Mouse (Mus musculus) forebrain, embryonic 10.5 days (tissue): ENCODE measurements around the gene Mtmr3. TPM values are rescaled to one million over a fixed set of nuclear protein-coding genes. Genes with fewer than 3 reads are reported as not detected.

ENCODE experiments used
- DNase-seq: peaks from one replicate; pipeline ENCODE4 v3.0.0-alpha.2; 2017; ENCODE audit warnings: low spot score; ENCODE audit errors: extremely low spot score
- H3K27ac ChIP-seq: fragments of 300-500 bp; sonication (generic); 2 replicates; pipeline ENCODE4 v1.5.1; 2016; ENCODE audit warnings: mild to moderate bottlenecking
- H3K27me3 ChIP-seq: fragments of 300-500 bp; sonication (generic); 2 replicates; pipeline ENCODE4 v1.6.1; 2016; ENCODE audit warnings: mild to moderate bottlenecking; ENCODE audit not compliant: poor library complexity, severe bottlenecking
- H3K36me3 ChIP-seq: fragments of 300-500 bp; sonication (generic); replicated peaks from 2 replicates; pipeline ENCODE4 v1.6.1; 2016; ENCODE audit warnings: mild to moderate bottlenecking, moderate library complexity
- H3K4me1 ChIP-seq: fragments of 300-500 bp; sonication (generic); 2 replicates; pipeline ENCODE4 v1.6.1; 2016
- H3K4me3 ChIP-seq: fragments of 300-500 bp; sonication (generic); 2 replicates; pipeline ENCODE4 v1.5.1; 2016; ENCODE audit warnings: mild to moderate bottlenecking, moderate library complexity
- H3K9me3 ChIP-seq: fragments of 300-500 bp; sonication (generic); 2 replicates; pipeline ENCODE4 v1.6.1; 2016; ENCODE audit warnings: mild to moderate bottlenecking, moderate library complexity
- WGBS: fragments of 180-500 bp; shearing (Covaris S2); methylation state at CpG from one replicate; pipeline ENCODE4 v1.1.7; 2016; 5-methylcytosine and 5-hydroxymethylcytosine counted together
- polyA plus RNA-seq: library from polyadenylated mRNA; unstranded; fragments of >200 nt; fragmentation: Nextera tagmentation; extraction: Ambion mirVana; gene quantifications from 2 replicates; pipeline ENCODE4 v1.2.1, GENCODE M21; 2016

Gene Mtmr3
- polyA plus RNA-seq, 1 experiment from 2014 or later: 29.4 TPM

DNA sequence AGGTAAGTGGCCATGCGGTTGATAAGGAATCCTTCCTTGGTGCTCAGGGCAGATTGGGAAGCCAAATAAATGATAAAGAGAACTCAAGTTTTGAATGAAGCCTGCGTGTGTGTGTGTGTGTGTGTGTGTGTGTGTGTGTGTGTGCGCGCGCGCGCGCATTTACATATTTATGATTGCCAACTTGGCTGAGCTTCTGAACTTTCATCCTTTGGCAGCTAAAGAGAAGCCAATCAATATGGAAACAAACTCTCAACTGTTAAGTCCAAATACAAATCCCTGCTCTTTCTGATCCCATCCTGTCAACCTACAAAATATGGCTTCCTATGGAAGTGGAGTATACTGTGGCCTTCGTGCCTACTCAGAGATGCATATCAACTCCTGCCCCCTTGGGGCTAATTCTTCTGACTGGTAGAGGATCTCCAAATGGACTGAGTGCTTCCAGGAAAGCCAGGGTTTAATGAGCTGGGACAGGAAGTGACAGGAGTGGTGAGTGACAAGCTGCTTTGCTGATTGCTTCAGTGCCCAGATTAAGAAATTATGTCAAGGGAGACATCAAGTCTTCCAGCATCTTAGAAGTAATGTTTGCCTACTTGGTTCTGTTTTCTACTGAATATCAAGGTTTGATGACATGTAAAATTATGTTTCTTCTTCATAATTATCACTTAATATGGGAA is 148.3 kb downstream of the Mtmr3 start:
- DNase-seq: no peak
- 93% methylated on average over 9 of the region's 9 CpGs for WGBS
- H3K4me3 ChIP-seq: no peak overlapping the region
- H3K9me3 ChIP-seq: no peaks in the 10 kb centered on the region
- no peaks in the 10 kb centered on the region for H3K27me3 ChIP-seq
- H3K4me1 ChIP-seq: peaks cover under 1% of the 10 kb centered on the region; the same call in 1 of the 2 replicates
- no peak overlapping the region for H3K27ac ChIP-seq
- H3K36me3 ChIP-seq: no peaks in the 10 kb centered on the region

- no peaks in the 10 kb centered on the region for H3K27me3 ChIP-seq
- H3K4me1 ChIP-seq: peaks cover 6% of the 10 kb centered on the region
- 51% methylated on average over 1 of the region's 1 CpGs for WGBS
- DNase-seq: no peak
- H3K4me3 ChIP-seq: no peak overlapping the region
- H3K27ac ChIP-seq: no peak overlapping the region
- H3K9me3 ChIP-seq: no peaks in the 10 kb centered on the region
- no peaks in the 10 kb centered on the region for H3K36me3 ChIP-seq
Observed at GRCm38 (mm10) chr11:4442280-4442679, 152.4 kb downstream of the Mtmr3 start.

DNA sequence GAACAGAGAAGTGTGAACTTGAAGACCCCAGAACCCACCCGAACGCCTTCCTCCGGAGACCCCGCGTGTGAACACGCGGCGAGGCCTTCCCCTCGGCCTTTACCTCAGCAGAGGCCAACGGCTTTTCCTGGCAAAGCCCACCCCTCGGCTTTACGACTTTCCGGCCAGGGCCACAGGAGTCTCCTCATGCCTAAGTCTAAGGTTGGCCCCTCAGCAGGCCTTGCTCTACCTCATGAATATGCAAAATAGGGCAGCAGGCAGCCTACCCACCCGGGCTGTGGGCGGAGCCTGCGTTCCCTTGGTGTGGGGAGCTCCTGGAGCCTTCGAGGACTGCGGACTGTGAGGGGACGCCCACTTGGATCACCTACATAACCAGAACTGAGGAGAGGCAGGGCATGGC is 153.7 kb downstream of the Mtmr3 start, which contains the start of gene Hormad2:
TSS of gene Hormad2 (minus strand) at position 128 of the 400 bp plus-strand sequence.
- 53% methylated on average over 19 of the region's 19 CpGs for WGBS
- Histone ChIP-seq H3K9me3 (no peaks in the 10 kb centered on the region), H3K36me3 (no peaks in the 10 kb centered on the region), H3K27ac (peak within 1 kb of the TSS; percentile 44), H3K4me3 (no peak within 1 kb of the TSS), H3K4me1 (peaks cover 6% of the 10 kb centered on the region), H3K27me3 (no peaks in the 10 kb centered on the region)
- DNase-seq: no peak

- Histone ChIP-seq H3K27me3 (no peaks in the 10 kb centered on the region), H3K4me1 (peaks cover 6% of the 10 kb centered on the region), H3K9me3 (no peaks in the 10 kb centered on the region), H3K4me3 (no peak overlapping the region), H3K27ac (no peak overlapping the region), H3K36me3 (no peaks in the 10 kb centered on the region)
- 74% methylated on average over 2 of the region's 2 CpGs for WGBS
- no peak for DNase-seq
Observed at GRCm38 (mm10) chr11:4438211-4438610, 156.5 kb downstream of the Mtmr3 start.

DNA sequence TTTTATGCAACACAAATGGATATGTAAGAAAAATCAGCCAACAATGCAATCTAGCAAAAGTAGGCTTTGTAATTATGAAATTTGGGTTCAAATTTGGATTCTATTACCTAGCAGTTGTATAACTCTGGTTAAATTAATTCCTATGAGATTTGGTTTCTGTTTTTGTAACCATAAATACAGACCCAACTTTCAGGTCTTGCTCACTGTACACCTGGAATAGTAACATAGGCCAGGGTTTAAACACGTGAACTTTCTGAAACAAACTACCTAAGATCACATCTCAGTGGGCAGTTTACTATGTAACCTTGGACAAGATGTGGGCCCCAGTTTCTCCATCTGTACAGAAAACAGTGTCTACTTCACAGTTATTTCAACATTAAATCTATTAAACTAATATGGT is 157.3 kb downstream of the Mtmr3 start:
- no peaks in the 10 kb centered on the region for H3K27me3 ChIP-seq
- H3K27ac ChIP-seq: no peak overlapping the region
- H3K36me3 ChIP-seq: no peaks in the 10 kb centered on the region
- no peak overlapping the region for H3K4me3 ChIP-seq
- whole genome bisulfite sequencing: 84% methylated on average over 1 of the region's 1 CpGs
- peaks cover 6% of the 10 kb centered on the region for H3K4me1 ChIP-seq
- H3K9me3 ChIP-seq: no peaks in the 10 kb centered on the region
- no peak for DNase-seq

DNA sequence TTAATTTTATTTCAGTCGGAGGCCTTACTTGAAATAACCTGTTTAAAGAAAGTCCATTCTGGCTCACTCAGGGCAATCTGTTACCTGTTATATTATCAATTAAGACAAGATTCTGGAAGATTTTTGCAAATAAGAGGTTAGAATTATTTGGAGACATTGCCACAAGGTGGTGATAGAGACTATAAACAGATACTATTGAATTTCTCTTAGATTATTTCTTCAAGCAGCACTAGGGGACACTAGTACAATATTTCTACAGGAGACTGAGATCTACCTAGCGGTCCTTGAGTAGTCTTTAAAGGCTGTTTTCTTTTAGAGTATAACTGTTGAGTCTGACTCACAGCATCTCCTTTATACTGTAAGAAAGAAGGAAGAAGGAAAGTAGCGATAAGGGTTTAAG is 158.0 kb downstream of the Mtmr3 start:
- DNase-seq: no peak
- Histone ChIP-seq H3K27ac (no peak overlapping the region), H3K27me3 (no peaks in the 10 kb centered on the region), H3K4me1 (peaks cover 6% of the 10 kb centered on the region), H3K9me3 (no peaks in the 10 kb centered on the region), H3K4me3 (no peak overlapping the region), H3K36me3 (no peaks in the 10 kb centered on the region)
- WGBS: 86% methylated on average over 3 of the region's 3 CpGs

- H3K36me3 ChIP-seq: no peaks in the 10 kb centered on the region
- H3K4me3 ChIP-seq: no peak overlapping the region
- no peak overlapping the region for H3K27ac ChIP-seq
- H3K27me3 ChIP-seq: no peaks in the 10 kb centered on the region
- WGBS: 63% methylated on average over 4 of the region's 4 CpGs
- no peaks in the 10 kb centered on the region for H3K9me3 ChIP-seq
- no peak for DNase-seq
- H3K4me1 ChIP-seq: no peaks in the 10 kb centered on the region
Observed at GRCm38 (mm10) chr11:4434461-4434860, 160.2 kb downstream of the Mtmr3 start.

Other genes starting within 250 kb of the Mtmr3 start
- 0.33 TPM in 1 of 2 replicates, not detected in the other for gene Hormad2, start 153.8 kb downstream of the Mtmr3 start, polyA plus RNA-seq
- gene Gm11032, start 25.2 kb upstream of the Mtmr3 start, polyA plus RNA-seq: not detected in 2 replicates
- gene Ascc2, start 42.9 kb upstream of the Mtmr3 start, polyA plus RNA-seq: 38.1 and 38.7 TPM in 2 replicates
- 648 and 652 TPM in 2 replicates for gene Uqcr10, start 109.5 kb upstream of the Mtmr3 start, polyA plus RNA-seq
- 76.8 and 79.6 TPM in 2 replicates for gene Zmat5, start 109.8 kb upstream of the Mtmr3 start, polyA plus RNA-seq
- gene Cabp7, start 151.9 kb upstream of the Mtmr3 start, polyA plus RNA-seq: 0.15 TPM in 1 of 2 replicates, not detected in the other